Comparison of ENCODE assay signal across 14 mouse cellular contexts in genomic region chr10:43099229-43099628, GRCm38 (mm10).
DNase-seq lines count a peak whose midpoint lies in the region.
"Had no signal": no experiment of that assay in that cellular context is flagged by ENCODE, and none has a peak within 500 bp of the region (broad histone marks: within the 10 kb centered on the region; RNA-seq: fewer than 3 reads in every experiment).

No protein-coding gene starts in this region.

- DNase-seq in cerebellum, postnatal 14 days = peak; percentile 61 to 70
- no peak for DNase-seq in cerebellum, adult 9-11 months
- DNase-seq in heart, postnatal 14 days = peak; percentile 11 to 25
- no peak for DNase-seq in heart, adult 9 months (ENCODE audit: low spot score in 2 of 2)
- peak; percentile 24 for DNase-seq in gastrocnemius, postnatal 14 days
- peak; percentile 24 for DNase-seq in kidney, postnatal 14 days
- DNase-seq in urinary bladder, postnatal 14 days (ENCODE audit: low spot score) = no peak
- DNase-seq: adrenal gland, adult 8-10 months; cerebellum, adult 9-10 months; heart, postnatal 4 days; layer of hippocampus, adult 9-11 months; midbrain, embryonic 14.5 days; spleen, adult 18-20 months; thymus, postnatal 14 days had no signal

- intact Hi-C loops in heart, postnatal 14 days (cut with DNase I) = no loop called here
- intact Hi-C loops in gastrocnemius, postnatal 14 days (cut with DNase I; ENCODE audit: low total_unique reads) = no loop called here

Comparison
In these comparisons a context has a peak if more than half of its experiments do, and no peak if none do; other contexts are left out.
1. DNase-seq: peak in cerebellum, postnatal 14 days (2 of 2), heart, postnatal 14 days (2 of 2), gastrocnemius, postnatal 14 days (single experiment) and kidney, postnatal 14 days (single experiment); none in cerebellum, adult 9-11 months (single experiment), heart, adult 9 months (0 of 2) and urinary bladder, postnatal 14 days (single experiment).